Mouse (Mus musculus): Measurements from ENCODE around the gene Cxcr2. TPM values are rescaled to one million over a fixed set of nuclear protein-coding genes. Genes with fewer than 3 reads are reported as not detected.
A peak's percentile ranks its signal among the peaks of the same experiment; 100 is the strongest.

The Cxcr2 gene
- not detected for total RNA-seq (2021)

DNA sequence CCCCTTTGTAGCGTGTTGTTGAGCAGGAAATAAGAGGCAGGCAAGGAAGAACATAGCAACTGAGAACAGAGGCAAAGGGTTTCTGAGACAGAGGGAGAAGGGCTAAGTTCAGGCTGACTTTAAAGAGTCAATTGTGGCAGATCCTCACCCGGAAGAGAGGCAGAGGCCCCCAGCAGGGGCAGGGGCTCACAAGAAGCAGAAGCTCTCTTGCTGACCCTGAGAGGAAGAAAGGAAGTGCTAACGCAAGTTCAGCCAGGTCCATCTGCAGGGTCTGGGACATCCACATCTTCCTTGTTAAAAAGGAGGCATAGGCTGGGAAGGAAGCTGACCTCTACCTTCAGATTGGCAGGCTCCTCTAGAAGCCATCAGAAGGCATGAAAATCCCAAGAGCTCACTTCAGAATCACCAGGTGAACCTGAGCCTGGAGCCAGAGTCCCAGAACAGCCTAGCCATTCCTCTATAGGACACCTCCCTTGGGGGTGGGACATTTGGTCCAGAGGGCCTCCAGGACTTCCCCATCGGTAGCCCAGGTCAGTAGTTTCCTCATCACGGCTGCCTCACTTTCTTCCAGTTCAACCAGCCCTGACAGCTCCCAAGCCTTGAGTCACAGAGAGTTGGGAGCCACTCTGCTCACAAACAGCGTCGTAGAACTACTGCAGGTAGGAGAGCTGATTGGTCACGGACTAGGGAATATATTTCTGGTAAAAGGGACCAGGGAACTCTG is at the start of gene Cxcr2:
Gene Cxcr2, plus strand, starts transcription at position 529 of the 724 bp plus-strand sequence.
- DNase-seq (ENCODE audit: extremely low spot score in 1 of 2, low spot score in 1 of 2), result no peak

DNA sequence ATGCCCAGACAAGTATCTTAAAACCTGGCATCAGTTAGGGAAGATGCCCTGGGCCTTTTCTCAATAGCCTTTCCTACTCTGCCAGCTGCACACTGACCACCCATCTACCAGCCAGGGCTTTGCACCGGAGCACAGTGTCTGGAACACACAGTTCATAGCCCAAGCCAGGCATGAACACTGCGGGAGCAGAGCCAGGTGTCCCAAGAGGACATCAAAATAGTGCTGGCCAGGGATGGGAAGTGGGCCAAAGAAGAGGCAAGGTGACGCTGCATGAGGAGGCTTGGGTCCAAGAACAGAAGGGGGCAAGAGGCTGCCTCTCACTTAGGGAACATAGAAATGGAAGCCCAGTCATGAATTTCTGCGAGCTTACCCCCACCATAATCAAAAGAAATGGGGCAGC is 48.1 kb upstream of the Cxcr2 start:
- no peak for DNase-seq (ENCODE audit: extremely low spot score in 1 of 2, low spot score in 1 of 2)

DNA sequence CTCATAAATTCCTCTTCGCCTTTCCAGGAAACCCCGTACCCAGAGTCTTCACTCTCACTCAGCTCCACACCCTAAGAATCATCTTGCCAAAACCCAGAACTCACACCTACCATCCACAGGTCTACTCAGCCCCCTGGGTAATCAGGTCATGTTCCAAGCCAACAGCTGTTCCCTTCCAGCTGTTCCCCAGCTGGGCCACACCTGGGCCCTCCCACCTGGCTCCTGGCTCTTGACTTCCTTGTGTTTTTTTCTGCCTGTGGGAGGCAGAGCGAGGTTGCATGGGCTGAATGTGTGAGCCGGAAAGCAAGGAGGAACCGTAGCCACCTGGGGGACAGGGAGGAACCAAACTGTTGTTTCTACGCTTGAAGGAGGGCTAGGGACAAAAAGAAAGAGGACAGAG is 47.6 kb upstream of the Cxcr2 start:
- no peak for DNase-seq (ENCODE audit: extremely low spot score in 1 of 2, low spot score in 1 of 2)

DNA sequence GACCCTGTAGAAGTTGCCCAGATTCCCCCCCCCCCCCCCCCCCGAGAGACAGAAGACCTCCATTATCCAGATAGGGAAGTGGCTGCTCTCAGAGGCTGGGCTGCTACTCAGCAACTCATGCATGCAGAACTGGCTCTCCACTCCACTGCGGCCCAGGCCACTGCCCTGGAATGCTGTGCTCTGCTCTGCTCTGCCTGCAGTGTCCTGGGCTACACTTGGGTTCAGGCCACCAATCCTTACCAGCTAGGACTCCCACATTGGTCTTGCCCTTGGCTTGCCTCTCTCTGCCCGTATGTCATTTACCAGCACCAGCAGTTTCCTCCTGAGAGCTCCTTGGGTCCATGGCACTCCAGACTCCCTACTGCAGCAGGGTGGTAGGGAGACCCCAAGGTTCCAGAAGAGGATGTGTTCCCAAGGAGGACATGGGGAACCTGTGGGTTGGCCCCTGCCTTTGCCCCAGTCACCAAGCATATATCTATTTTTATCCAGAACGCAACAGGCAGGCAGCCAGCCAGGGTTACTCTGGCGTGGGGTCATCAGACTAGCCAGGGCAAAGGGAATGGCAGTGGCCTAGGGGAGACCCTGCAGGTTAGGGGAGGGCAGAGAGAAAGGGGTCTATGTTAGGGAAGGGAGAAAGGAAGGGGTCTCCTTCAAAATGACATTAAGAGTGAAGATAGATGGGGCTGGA is 45.7 kb upstream of the Cxcr2 start:
- DNase-seq (ENCODE audit: extremely low spot score in 1 of 2, low spot score in 1 of 2), result no peak

DNA sequence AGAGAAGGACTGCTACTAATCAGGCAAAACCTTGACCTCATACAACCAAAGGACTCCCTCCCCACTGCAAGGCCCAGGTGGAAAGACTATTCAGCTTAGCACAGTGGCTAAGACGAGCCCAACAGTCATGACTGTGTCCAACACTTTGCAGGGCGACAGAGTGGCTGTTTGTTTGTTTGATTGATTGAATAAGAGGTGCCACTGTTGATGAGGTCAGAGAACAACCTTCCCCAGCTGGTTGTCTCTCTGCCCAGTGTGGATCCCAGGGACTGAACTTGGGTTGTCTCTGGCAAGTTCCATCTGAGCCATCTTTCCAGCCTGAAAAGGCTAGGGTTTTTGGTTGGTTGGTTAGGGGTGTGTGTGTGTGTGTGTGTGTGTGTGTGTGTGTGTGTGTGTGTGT is 44.1 kb upstream of the Cxcr2 start:
- DNase-seq (ENCODE audit: extremely low spot score in 1 of 2, low spot score in 1 of 2), result no peak

DNA sequence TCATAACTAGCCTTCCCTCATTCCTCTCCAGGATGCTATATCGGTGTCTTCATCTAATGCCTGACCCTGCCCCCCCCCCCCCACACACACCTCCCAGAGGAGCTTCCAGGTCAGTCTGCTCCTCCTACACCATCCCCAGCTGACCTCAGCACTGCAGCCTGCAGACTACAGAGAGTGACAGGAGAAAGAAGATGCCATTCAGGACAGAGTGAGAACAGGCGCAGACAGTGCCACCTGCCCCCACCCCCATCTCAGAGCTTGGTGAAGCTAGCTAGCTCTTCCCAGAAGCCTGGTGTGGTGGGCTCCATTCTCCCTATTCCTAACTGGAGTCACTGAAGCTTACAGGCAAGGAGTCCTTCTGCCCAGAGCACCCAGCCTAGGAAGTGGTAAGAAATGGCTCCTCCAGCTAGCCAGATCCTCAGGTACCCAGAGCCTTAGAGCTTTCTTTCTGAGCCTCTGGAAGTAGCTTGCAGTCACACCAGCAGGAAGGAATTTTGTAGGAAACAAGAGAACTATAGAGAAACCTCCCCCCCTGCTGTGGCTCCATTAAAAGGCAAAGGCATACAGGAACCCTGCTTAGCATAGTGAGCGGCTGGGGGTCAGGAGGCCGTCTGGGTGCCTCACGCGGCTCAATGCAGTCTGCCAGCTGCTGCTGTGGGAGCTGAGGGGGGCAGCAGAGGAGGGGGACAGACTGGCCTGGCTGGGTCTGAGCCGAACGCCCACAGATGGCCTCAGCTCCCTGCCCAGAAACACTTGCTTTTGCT is 42.7 kb upstream of the Cxcr2 start:
- no peak for DNase-seq (ENCODE audit: extremely low spot score in 1 of 2, low spot score in 1 of 2)

DNA sequence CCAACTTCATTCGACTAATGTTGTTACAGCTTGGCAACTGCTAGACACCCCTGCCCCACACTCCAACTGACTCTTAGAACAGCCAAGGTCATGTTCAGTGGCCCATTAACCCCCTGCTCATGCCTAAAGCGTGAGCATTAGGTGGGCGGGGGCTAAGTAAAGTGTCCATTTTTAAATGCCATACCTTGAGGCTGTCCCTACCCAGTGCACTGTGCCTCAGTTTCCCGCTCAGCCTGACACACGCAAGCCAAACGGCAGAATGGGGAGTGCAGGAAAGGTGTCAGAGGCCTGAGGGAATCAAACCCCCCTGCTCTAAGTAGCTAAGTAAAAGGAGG is 42.1 kb upstream of the Cxcr2 start:
- no peak for DNase-seq (ENCODE audit: extremely low spot score in 1 of 2, low spot score in 1 of 2)

DNA sequence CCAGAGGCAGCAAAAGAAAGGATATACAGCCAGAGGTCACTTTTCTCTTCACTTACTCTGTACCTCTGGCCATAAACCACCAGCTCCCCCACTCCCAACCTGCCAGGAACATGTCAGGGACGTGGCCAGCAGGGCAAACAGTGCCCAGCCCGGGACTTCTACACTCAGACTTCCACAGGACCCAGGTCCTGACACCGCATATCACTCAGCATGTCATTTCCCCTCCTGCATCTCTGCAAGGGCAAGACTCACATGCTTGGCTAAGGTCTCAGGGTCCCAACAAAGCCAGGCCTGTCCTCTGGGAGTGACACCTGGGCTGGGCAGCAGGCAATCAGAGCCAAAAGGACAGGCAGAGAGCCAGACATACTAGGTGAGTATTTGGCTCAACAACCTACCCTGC is 40.7 kb upstream of the Cxcr2 start:
- no peak for DNase-seq (ENCODE audit: extremely low spot score in 1 of 2, low spot score in 1 of 2)

DNA sequence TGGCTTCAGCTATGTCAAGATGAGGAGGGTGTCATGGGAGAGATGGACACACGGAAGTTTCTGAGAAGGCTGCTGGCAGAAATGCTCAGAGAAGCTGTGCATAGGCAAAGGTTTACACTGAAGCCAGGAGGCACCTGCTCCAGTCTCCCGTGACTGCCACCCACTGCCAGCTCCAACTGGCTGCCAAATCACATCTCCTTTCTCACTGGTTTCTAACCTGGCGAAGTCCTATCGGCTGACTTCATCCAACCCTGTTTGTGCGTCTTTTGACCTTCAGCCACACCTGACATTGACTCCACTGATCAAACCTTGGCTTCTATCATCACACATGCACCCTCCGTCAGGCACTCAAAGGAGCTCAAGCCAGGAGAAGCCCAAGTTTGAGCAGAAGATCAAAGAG is 35.9 kb upstream of the Cxcr2 start:
- no peak for DNase-seq (ENCODE audit: extremely low spot score in 1 of 2, low spot score in 1 of 2)

DNA sequence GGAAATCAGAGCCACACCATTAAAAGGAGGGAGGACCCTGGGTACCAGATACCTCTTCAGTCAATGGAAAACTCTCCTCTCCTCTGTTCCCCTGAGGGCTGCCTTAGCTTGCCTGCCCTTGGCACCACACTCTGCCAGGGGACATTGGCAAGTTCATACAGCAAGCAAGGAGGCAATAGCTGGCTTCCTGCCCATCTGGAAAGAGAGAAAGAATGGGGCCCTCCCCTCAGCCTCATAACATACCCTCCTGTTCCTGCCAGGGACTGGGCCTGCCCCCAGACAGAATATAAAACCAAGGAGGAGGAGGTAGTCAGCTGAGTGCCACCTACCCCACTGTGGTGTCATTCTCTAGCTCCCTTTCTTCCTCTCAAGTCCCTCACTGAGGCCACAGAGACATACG is 34.7 kb upstream of the Cxcr2 start:
- no peak for DNase-seq (ENCODE audit: extremely low spot score in 1 of 2, low spot score in 1 of 2)

DNA sequence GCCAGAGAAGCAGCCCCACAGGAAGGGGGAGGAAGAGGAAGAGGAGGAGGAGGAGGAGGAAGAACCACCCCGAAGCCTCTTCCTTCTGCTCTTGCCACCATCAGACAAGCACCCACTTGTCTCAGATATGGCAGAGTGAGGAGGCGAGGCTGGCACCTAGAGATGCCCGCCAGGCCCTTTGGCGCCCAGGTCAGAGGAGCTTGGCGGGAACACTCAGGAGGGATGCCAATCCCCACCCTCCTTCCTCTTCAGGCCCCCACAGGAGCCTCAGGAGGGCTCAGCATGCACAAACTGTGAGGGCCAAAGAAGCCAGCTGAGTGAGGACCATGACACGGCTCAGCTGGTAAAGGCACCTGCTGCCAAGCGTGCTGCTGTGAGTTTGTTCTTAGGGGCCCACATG is 32.7 kb upstream of the Cxcr2 start:
- DNase-seq (ENCODE audit: extremely low spot score in 1 of 2, low spot score in 1 of 2), result no peak

DNA sequence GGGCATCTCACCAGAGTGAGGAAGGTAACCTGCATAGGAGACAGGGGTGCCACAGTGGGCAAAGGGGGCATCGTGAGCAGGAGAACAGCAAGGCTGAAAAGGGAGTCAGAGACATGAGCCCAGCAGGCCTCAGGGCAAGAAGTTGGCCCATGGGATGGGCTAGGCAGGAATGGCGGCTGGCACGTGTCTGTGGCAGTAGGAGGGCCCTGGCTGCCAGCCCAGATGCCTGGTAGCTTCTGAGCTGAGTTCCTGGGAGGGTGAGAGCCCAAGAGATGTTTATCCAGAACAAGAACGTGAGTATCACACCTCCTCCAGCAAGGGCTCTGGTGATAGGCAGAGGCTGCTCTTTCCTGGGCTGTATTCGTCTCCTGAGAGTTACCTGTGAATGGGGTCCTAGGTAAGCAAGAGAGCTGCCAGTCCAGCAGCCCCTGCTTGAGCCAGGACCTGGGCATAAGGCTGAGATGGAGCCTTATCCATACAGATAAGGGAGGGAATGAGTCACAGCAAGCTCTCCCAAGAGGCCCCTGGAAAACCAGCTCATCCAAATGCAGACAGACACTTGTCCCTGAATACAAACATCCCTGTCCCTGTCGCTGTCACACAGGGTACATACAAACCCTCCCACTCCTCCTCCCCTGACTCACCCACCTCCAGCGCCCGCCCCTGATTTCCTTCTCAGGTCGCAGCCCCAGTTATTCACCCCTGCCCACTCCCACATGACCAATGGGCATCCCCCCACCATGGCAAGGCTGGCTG is 31.8 kb upstream of the Cxcr2 start:
- peak; percentile 44 to 47 for DNase-seq (ENCODE audit: extremely low spot score in 1 of 2, low spot score in 1 of 2)

DNA sequence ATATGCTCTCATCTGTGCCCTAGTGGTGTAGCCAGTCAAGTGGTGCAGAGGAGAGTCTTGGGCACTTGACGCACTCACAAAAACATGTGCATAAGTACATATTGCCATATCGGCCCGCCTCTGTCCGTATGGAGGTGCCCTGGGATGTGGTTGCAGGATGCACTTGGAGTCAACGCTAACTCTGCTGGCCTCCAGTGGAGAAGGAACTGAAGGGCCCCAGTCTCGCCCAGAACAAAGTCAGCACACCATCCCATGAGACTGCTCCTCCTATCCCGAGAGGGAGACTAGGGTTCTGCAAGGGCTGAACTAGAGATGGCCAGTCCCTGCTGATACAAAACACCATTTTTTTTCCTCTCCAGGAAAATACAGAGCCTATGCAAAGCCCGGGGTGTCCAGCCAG is 30.6 kb upstream of the Cxcr2 start:
- DNase-seq (ENCODE audit: extremely low spot score in 1 of 2, low spot score in 1 of 2), result no peak

DNA sequence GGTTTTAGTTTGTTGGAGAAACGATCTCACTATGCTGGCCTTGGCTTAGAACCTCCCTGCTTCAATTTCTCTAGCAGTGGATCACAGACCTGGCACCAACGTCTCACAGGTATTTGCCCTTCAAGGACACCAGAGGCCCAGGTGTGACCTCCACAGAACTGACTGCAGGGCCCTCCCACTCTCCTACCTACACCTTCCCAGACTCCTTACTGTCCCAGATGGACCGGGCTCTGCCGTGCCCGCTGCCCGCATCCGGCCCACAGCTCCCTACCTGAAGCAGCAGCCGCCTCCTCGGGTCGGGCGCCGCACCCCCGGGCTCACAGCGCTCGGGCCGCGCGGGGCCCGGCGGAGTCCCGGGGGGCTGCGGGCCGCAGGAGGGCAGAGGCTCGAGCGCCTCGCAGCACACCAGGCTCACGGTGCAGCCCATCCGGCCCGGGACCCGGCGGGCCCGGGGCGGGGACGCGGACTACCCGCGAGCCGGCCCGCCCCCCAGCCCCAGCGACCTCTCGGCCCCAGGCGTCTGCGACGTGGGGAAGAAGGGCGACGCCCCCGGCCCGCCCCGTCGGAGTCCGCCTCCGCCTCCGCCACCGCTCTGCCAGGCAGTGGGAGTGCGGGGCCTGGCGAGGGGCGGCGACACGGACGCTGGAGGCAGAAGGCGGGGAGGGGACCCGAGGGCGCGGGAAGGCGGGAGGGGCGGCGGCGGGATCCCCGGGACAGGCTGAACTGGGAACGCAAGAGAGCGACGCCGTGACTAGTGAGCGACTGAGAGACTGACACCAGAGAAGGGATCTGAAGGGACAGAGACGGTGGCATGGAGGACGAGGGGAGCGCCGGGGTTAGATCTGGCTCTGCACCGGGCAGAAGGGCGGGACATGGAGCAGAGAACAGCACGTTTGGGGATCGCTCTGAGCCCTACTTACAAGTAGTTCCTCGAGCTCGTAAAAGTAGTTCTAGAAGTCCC is 29.5 kb upstream of the Cxcr2 start, which contains the start of gene Tns1:
Gene Tns1, minus strand, starts transcription at position 429 of the 961 bp plus-strand sequence.
- no peak for DNase-seq (ENCODE audit: extremely low spot score in 1 of 2, low spot score in 1 of 2)

DNA sequence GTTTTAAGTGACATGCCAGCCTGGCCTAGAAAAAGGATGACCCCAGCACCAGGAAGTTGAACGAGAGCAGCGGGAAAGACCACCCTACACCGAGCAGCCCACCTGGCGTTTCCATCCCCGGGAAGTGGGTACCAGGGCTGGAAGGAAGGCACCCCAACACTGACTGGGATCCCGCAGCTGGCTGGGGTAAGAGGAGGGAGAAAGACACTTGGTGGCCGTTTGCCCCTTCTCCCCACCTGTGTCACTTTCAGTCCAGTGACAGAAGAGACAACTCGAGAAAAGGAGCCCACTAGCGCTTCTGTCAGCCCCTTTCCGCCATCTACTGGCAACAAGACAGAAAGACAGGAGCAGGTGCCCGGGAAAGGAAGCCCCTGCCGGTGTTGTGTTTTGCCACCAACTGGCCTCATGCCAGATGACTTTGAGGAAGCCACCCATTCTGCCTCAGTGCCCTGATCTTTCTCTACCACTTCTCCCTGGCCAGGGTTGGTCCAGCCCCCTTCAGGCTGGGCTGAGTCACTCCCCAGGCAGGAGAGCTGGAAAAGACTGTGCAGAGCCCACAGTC is 28.7 kb upstream of the Cxcr2 start, which contains the start of gene Rufy4:
Gene Rufy4, plus strand, starts transcription at position 551 of the 562 bp plus-strand sequence.
- DNase-seq (ENCODE audit: extremely low spot score in 1 of 2, low spot score in 1 of 2), result peak; percentile 42 to 60

DNA sequence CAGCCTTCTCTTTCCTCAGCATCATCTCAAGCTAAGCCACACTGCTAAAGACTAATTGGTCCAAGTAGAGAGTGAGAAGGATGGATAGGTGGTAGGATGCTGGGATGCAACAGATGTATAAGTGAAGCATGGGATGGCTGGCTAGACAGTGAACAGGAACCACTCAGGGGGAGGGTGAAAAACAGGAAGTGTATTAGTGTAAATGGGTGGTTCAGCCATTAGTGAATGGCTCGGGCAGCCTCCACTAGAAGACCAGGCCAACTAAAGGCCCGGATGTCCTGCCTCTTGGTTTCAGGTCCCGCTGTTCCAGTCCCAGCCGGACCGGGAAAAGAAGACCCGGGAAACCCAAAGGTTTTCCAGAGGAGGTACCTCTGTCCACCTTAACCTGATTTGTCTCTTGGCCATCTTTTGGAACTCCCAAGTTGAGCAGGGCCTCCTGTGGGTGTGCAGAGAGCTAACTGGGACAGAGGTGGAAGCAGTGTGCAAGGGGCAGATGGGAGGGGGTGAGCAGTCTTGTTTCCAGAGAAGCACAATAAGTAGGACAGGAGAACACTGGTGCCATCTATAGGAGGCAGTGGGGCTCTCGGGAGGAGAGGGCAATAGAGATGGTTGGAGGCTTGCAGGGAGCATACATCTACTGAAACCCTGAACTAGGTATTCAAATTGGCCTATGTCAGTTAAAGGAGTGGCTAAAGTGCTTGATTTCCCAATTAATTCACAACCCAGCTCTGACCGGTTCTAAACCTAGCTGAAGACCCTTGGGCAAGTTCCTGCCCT is 22.7 kb upstream of the Cxcr2 start:
- no peak for DNase-seq (ENCODE audit: extremely low spot score in 1 of 2, low spot score in 1 of 2)

DNA sequence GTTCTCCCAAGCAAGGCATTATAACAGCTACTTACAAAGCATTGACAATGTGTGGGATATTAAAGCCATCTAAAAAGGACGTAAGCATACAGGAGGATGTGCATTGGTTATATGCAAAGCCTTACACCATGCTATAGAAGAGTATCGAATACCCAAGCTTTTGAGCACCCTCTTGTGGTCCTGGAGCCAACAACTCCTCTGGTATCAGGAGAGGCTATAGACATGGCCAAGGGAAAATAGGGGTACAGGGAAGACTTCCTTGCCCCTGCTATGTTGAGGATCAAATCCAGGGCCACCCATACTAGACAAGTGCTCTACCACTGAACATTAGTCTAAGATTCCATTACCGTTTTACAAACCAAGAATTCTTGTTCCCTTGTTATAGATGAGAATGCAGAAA is 21.8 kb upstream of the Cxcr2 start:
- DNase-seq (ENCODE audit: extremely low spot score in 1 of 2, low spot score in 1 of 2), result no peak

DNA sequence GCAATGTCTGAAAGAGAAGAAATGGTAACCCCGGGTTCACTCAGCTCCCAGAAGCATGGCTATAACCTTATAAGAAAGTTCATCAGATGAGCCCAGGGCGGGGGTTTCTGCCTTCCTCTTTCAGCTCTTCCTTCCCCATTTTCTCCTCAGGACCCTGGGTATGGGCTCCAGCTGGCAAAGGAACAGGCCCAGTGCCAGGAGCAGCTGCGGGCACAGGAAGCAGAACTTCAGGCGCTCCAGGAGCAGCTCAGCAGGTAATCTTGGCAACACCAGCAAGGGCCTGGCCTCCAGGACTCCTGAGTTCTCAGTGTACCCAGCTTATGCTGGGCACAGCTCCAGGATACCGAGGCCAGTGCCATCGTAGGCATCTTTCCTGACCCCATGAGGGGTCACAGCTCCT is 19.8 kb upstream of the Cxcr2 start:
- no peak for DNase-seq (ENCODE audit: extremely low spot score in 1 of 2, low spot score in 1 of 2)
